Mouse (Mus musculus) layer of hippocampus, adult 2 months (tissue): ENCODE results near the gene Myo1d. TPM values are rescaled to one million over a fixed set of nuclear protein-coding genes. Genes with fewer than 3 reads are reported as not detected.

Source experiments
- DNase-seq, 2 experiments: peaks; one replicate each; pipeline ENCODE4 v3.0.0; 2022; ENCODE audit warnings: low spot score in 2 of 2
- H3K27ac ChIP-seq: fragments of 200-600 bp; 2 replicates; pipeline ENCODE4 v1.8.1; 2022
- H3K4me3 ChIP-seq: fragments of 200-600 bp; 2 replicates; pipeline ENCODE4 v1.8.1; 2022; ENCODE audit warnings: mild to moderate bottlenecking
- CTCF ChIP-seq: fragments of 200-600 bp; conservative IDR thresholded peaks from 2 replicates; pipeline ENCODE4 v1.8.1; 2022; ENCODE audit warnings: antibody characterized with exemption, mild to moderate bottlenecking, moderate library complexity
- total RNA-seq, 2 experiments: library from RNA; stranded (reverse); gene quantifications; 2 replicates each; pipeline ENCODE4 v1.2.3; 2021

The Myo1d gene
- total RNA-seq, 2 experiments from 2014 or later, result 6.2 to 8.0 TPM

- TF ChIP-seq CTCF, result no peak
- DNase-seq, result peak in 1 of 2 experiments; percentile 39
- Histone ChIP-seq H3K27ac (peak overlapping the region; percentile 52; the same call in 1 of the 2 replicates), H3K4me3 (no peak overlapping the region)
Measured at GRCm38 (mm10) chr11:80564975-80565965, 214.6 kb downstream of the Myo1d start.

DNA sequence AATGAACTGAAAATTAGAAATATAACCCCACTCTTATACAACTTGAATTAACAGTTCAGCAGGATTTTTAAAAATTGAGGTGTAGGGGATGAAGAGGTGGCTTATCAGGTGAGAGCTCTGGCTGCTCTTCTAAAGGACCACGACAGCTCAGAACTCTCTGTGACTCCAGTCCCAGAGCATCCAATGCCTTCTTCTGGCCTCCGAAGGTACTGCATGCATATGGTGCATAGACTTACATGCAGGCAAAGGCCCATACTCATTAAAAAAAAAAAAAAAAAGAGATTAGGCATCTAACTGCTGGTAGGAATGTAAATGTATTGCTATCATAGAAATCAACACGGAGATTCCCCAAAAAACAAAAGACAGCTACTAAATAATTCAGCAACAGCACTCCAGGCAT is 217.3 kb downstream of the Myo1d start:
- no peak overlapping the region for H3K27ac ChIP-seq
- no peak overlapping the region for H3K4me3 ChIP-seq
- DNase-seq, result no peak
- peak; percentile 66 for TF ChIP-seq CTCF

GRCm38 (mm10) chr11:80560770-80561169 is 219.1 kb downstream of the Myo1d start:
- H3K4me3 ChIP-seq, result no peak overlapping the region
- DNase-seq, result no peak
- peak; percentile 13; the same call in 1 of the 2 replicates for TF ChIP-seq CTCF
- H3K27ac ChIP-seq, result no peak overlapping the region

- Histone ChIP-seq H3K4me3 (no peak overlapping the region), H3K27ac (no peak overlapping the region)
- no peak for DNase-seq
- TF ChIP-seq CTCF, result no peak
Measured at GRCm38 (mm10) chr11:80555416-80555815, 224.4 kb downstream of the Myo1d start.

GRCm38 (mm10) chr11:80553046-80553445 is 226.8 kb downstream of the Myo1d start:
- Histone ChIP-seq H3K27ac (no peak overlapping the region), H3K4me3 (no peak overlapping the region)
- no peak for TF ChIP-seq CTCF
- no peak for DNase-seq

DNA sequence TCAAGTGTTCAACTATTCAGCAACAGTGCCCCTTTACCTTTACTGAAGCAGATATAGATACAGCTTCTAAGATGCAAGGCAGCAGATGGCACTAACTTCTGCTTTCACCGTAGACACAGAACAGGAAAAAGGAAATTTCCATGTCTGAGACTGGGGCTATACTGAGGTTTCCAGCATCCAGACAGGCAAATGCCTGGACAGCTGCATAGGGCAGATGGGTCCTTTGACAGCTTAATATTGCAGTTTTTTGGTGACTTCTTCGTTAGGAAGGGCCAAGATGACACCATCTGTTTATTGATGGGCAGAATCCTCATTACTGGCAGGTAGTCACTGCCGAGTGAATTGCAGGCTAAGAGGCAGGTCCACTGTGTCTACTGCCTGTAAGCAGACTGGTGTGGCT is 228.2 kb downstream of the Myo1d start:
- Histone ChIP-seq H3K4me3 (no peak overlapping the region), H3K27ac (peak overlapping the region; percentile 78)
- DNase-seq, result peak; percentile 23 to 33
- no peak for TF ChIP-seq CTCF

DNA sequence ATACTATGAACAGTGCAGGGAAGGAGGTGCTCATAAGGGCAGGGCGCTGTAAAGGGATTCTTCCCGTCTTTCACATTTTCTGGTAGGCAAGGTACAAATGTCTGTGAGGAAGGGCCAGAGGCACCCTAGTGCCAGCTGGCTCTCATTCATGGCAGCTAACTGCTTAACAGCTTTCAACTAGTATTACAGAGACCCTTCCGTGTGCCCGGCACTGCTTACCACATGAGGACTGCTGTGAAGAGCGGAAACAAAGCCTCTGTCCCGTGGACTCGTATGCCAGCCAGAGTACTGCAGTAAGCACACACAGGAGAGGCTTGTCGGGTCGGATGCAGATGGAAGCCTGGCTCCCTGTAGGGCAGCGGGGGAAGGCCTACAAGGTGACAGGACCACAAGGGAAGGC is 229.6 kb downstream of the Myo1d start:
- peak overlapping the region; percentile 78 for H3K27ac ChIP-seq
- no peak for DNase-seq
- no peak overlapping the region for H3K4me3 ChIP-seq
- no peak for TF ChIP-seq CTCF

DNA sequence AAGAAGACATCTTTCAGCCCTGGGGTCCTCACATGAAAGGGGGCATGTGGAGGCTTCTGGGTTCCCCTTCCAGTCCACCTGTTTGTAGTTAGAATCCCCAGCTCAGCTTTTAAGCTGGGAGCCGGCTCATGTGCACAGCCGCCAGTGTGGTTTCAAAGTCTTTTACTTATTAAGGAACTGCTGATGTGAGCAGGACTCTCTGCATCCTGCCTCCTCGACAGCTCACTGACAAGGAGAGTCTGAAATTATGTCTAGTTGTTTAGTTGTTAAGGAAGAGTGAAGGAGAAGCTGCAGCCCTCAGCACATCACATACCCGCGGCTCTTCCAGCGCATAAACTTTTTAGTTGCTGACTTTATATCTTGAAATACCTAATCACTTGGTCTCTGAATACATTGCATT is 230.0 kb downstream of the Myo1d start:
- TF ChIP-seq CTCF, result no peak
- H3K27ac ChIP-seq, result peak overlapping the region; percentile 78; the same call in 1 of the 2 replicates

GRCm38 (mm10) chr11:80546233-80546632 is 233.6 kb downstream of the Myo1d start:
- Histone ChIP-seq H3K4me3 (no peak overlapping the region), H3K27ac (peak overlapping the region; percentile 61; the same call in 1 of the 2 replicates)
- DNase-seq, result no peak
- TF ChIP-seq CTCF, result peak; percentile 57

More for the DNA sequence above, 230.0 kb downstream of the Myo1d start:
- H3K4me3 ChIP-seq, result no peak overlapping the region
- no peak for DNase-seq

DNA sequence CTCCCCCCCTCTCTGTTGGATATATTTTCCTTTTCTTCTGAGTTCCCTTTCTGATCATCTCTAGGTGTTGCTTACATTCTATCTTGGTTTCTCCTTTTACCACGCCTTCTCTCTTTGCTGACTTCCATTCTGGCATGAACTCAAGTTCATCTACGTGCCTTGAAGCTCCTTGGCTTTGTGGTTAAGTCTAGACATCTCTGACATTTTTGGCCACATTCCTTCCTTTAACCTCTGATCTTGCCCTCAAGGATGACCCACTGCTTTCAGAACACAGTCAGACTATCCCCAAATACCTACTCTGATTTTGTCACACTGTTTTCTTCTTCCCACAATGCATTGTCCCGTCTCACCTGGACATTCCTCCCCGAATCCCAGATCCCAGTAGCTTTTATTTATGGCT is 240.8 kb downstream of the Myo1d start:
- no peak for TF ChIP-seq CTCF
- no peak for DNase-seq
- Histone ChIP-seq H3K4me3 (no peak overlapping the region), H3K27ac (no peak overlapping the region)

DNA sequence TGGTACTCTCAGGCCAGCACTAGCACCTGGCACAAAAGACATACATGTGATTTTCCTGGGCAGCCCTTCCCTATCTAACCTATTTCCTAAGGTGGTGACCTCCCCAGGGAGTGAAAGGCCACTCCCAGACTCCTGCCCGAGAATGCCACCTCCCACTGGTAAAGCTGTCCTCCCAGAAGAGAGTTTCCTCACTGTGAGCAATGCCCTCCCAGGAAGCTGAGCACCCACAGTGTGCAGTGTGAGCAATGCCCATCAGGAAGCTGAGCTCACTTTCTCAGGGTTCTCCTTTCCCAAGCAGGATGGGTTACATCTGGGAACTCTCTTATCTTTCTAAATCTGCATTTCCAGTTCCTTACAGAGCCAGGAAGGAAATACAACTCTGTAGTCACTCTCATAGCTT is 246.9 kb downstream of the Myo1d start:
- DNase-seq, result peak in 1 of 2 experiments; percentile 4
- H3K4me3 ChIP-seq, result no peak overlapping the region
- H3K27ac ChIP-seq, result no peak overlapping the region
- no peak for TF ChIP-seq CTCF

- Histone ChIP-seq H3K4me3 (no peak overlapping the region), H3K27ac (no peak overlapping the region)
- DNase-seq, result peak in 1 of 2 experiments; percentile 3
- no peak for TF ChIP-seq CTCF
Measured at GRCm38 (mm10) chr11:80529149-80529548, 250.7 kb downstream of the Myo1d start.

DNA sequence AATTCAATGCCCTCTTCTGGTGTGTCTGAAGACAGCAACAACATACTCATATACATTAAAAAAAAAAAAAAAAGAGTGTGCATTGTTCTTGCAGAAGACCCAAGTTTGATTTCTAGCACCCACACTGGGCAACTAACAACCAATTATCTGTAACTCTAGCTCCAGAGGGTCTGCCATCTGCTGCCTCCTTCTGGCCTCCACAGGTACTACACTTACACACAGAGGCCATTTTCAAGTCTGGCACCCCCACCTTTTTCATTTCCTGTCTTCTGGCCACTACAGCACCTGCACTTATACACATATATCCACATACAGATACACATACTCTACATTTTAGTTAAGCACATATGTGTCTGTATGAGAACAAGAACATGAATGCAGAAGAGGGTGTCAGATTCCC is 252.1 kb downstream of the Myo1d start:
- peak in 1 of 2 experiments; percentile 4 for DNase-seq
- Histone ChIP-seq H3K27ac (no peak overlapping the region), H3K4me3 (no peak overlapping the region)
- peak; percentile 59 for TF ChIP-seq CTCF
